8 mouse cellular contexts compared by ENCODE assay signal in the genomic region with DNA sequence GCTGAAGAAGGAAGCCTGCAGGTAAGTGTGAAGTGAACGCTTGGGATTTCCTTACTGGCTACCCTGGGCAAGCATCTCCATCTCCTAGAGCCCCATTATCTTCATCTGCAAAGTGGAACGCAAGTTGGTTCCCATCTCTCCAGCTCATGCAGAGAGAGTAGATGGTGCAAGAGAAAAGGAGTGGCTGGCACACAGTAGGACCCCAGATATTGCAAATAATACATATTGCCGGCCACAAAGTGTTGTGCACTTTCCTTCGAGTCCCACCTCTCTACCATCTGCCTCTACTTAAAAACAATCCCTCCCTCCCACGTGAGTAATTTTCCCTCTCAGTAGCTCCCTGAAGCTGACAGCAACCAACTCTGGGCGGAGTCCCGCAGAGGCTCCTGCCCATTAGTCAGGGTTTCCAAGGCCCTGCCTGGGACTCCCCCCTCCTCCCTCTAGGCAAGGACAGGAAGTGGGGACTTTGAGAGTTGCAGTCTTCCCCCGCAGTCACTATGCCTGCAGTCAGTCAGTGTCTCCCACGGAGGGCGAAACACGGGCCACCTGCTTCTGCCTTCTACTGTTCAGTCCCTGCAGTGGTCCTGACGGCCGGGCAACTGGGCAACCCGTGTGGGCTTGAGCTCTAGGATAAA. TPM values are rescaled to one million over a fixed set of nuclear protein-coding genes. Genes with fewer than 3 reads are reported as not detected.
DNase-seq lines count a peak whose midpoint lies in the region; ATAC-seq and TF ChIP-seq lines count a peak whose summit lies in the region.

No protein-coding gene starts in this region.

- H3K9me3 ChIP-seq in hindbrain, embryonic 14.5 days (ENCODE audit: control insufficient read depth, low read length): no peaks in the 10 kb centered on the region

- no peak overlapping the region for H3K4me3 ChIP-seq in bone marrow, adult 2 months (replicated peaks; ENCODE audit: control insufficient read depth, low read depth, low read length)
- H3K4me3 ChIP-seq in gastrocnemius, adult 2 months: peak overlapping the region; percentile 57
- H3K4me3 ChIP-seq in hindbrain, embryonic 14.5 days (replicated peaks; ENCODE audit: low read length): no peak overlapping the region

- peak overlapping the region; percentile 42 for H3K27ac ChIP-seq in bone marrow, adult 2 months (ENCODE audit: control insufficient read depth, insufficient read depth, low read depth, low read length, poor library complexity)
- H3K27ac ChIP-seq in gastrocnemius, adult 2 months: peak overlapping the region; percentile 74
- H3K27ac ChIP-seq in hindbrain, embryonic 14.5 days: no peak overlapping the region

- 0 out of 2 replicates have a peak overlapping the region, but pooled peaks have one; percentile 2 for H3K4me2 ChIP-seq in hindbrain, embryonic 14.5 days (replicated peaks)

- no peak overlapping the region for H3K9ac ChIP-seq in hindbrain, embryonic 14.5 days

- peaks cover 3% of the 10 kb centered on the region for H3K4me1 ChIP-seq in bone marrow, adult 2 months (ENCODE audit: control insufficient read depth, insufficient read depth, low read length)
- peaks cover 4% of the 10 kb centered on the region; the same call in 1 of the 2 replicates for H3K4me1 ChIP-seq in hindbrain, embryonic 14.5 days (replicated peaks; ENCODE audit: control insufficient read depth, insufficient read depth, low read length)

- WGBS in bone marrow, adult 2 months: 14% methylated on average over 14 of the region's 14 CpGs
- WGBS in hindbrain, embryonic 14.5 days: 11% methylated on average over 14 of the region's 14 CpGs

- peak; percentile 38; the same call in 1 of the 2 replicates for TF ChIP-seq POLR2A in bone marrow, adult 2 months (IDR thresholded peaks at IDR 0.05; ENCODE audit: borderline replicate concordance, control insufficient read depth, low read depth, low read length)

- peaks cover 38% of the 10 kb centered on the region for H3K27me3 ChIP-seq in hindbrain, embryonic 14.5 days (ENCODE audit: control insufficient read depth, insufficient read depth, low read length)

- intact Hi-C loops in gastrocnemius, adult 2 months (cut with DNase I): loop anchor here (5.0 kb wide), 1 partner anchor 62 kb away; no protein-coding TSS in a partner anchor

- no peaks in the 10 kb centered on the region for H3K36me3 ChIP-seq in hindbrain, embryonic 14.5 days (replicated peaks; ENCODE audit: control insufficient read depth, insufficient read depth)

- ATAC-seq in hindbrain, embryonic 14.5 days (ENCODE audit: low FRiP score): peak; percentile 68
- peak; percentile 51; the same call in 1 of the 2 replicates for ATAC-seq in monocyte, adult 5-6 weeks (replicated peaks; ENCODE audit: insufficient number of reproducible peaks, low FRiP score, low TSS enrichment, poor library complexity, severe bottlenecking)

- peak; percentile 88 for DNase-seq in CD4-positive helper T cell, adult 2 months (ENCODE audit: low read depth, low spot score)
- peak; percentile 73 for DNase-seq in gastrocnemius, adult 2 months
- DNase-seq in hindbrain, embryonic 14.5 days (ENCODE audit: low spot score): no peak
- DNase-seq in liver: peak; percentile 71
- DNase-seq in testis, postnatal 14 days (ENCODE audit: low spot score): peak; percentile 53
- DNase-seq in frontal cortex, postnatal 25 days (ENCODE audit: low spot score in 2 of 2): no peak

- TF ChIP-seq CTCF in bone marrow, adult 2 months (IDR thresholded peaks at IDR 0.05; ENCODE audit: control insufficient read depth, insufficient read depth, low read length): no peak
- no peak for TF ChIP-seq CTCF in gastrocnemius, adult 2 months (IDR thresholded peaks at IDR 0.05)

RNA-seq across cellular contexts. Expression of a gene that starts 1.3 kb away (rescaled TPM):
- polyA plus RNA-seq in bone marrow, adult 2 months (2011; ENCODE audit: insufficient read depth, insufficient read length, low replicate concordance, missing spikeins): not detected in 2 replicates
- total RNA-seq in gastrocnemius, adult 2 months (2021): not detected
- not detected in 2 replicates for polyA plus RNA-seq in hindbrain, embryonic 14.5 days (2014; fragmentation: Nextera tagmentation; extraction: Ambion mirVana)
- total RNA-seq in monocyte, adult 5-6 weeks (2017): not detected in 3 replicates

RNA-seq across cellular contexts. Expression of a gene that starts 49.8 kb away (rescaled TPM):
- polyA plus RNA-seq in bone marrow, adult 2 months (2011; ENCODE audit: insufficient read depth, insufficient read length, low replicate concordance, missing spikeins): not detected in 2 replicates
- total RNA-seq in gastrocnemius, adult 2 months (2021): not detected
- polyA plus RNA-seq in hindbrain, embryonic 14.5 days (2014; fragmentation: Nextera tagmentation; extraction: Ambion mirVana): 0.18 TPM in 1 of 2 replicates, not detected in the other
- total RNA-seq in monocyte, adult 5-6 weeks (2017): not detected in 3 replicates

Comparison
In these comparisons a context has a peak if more than half of its experiments do, and no peak if none do; other contexts are left out.
1. DNase-seq: peak in CD4-positive helper T cell, adult 2 months (single experiment), gastrocnemius, adult 2 months (single experiment), liver (single experiment) and testis, postnatal 14 days (single experiment); none in hindbrain, embryonic 14.5 days (single experiment) and frontal cortex, postnatal 25 days (0 of 2).